Mouse (Mus musculus): ENCODE results near the gene Pck2.

- TF ChIP-seq POLR2A (IDR thresholded peaks at IDR 0.05; ENCODE audit: insufficient read length, low read depth), result no peak
- TF ChIP-seq MYOD1 (IDR thresholded peaks at IDR 0.05; ENCODE audit: control insufficient read depth in 1 of 3, insufficient read length in 2 of 3, low read depth in 2 of 3), result no peak
- TF ChIP-seq E2F4 (IDR thresholded peaks at IDR 0.05; ENCODE audit: insufficient read depth), result no peak
Measured at GRCm38 (mm10) chr14:55490361-55491201, 49.5 kb upstream of the Pck2 start, which contains the start of gene Carmil3.

All from myocyte (in vitro differentiated cells).